Mouse (Mus musculus) forebrain, embryonic 10.5 days (tissue): ENCODE measurements around the gene Art4. TPM values are rescaled to one million over a fixed set of nuclear protein-coding genes. Genes with fewer than 3 reads are reported as not detected.

Source experiments
- DNase-seq: peaks from one replicate; pipeline ENCODE4 v3.0.0-alpha.2; 2017; ENCODE audit warnings: low spot score; ENCODE audit errors: extremely low spot score
- H3K27ac ChIP-seq: fragments of 300-500 bp; sonication (generic); 2 replicates; pipeline ENCODE4 v1.5.1; 2016; ENCODE audit warnings: mild to moderate bottlenecking
- H3K27me3 ChIP-seq: fragments of 300-500 bp; sonication (generic); 2 replicates; pipeline ENCODE4 v1.6.1; 2016; ENCODE audit warnings: mild to moderate bottlenecking; ENCODE audit not compliant: poor library complexity, severe bottlenecking
- H3K36me3 ChIP-seq: fragments of 300-500 bp; sonication (generic); replicated peaks from 2 replicates; pipeline ENCODE4 v1.6.1; 2016; ENCODE audit warnings: mild to moderate bottlenecking, moderate library complexity
- H3K4me1 ChIP-seq: fragments of 300-500 bp; sonication (generic); 2 replicates; pipeline ENCODE4 v1.6.1; 2016
- H3K4me3 ChIP-seq: fragments of 300-500 bp; sonication (generic); 2 replicates; pipeline ENCODE4 v1.5.1; 2016; ENCODE audit warnings: mild to moderate bottlenecking, moderate library complexity
- H3K9me3 ChIP-seq: fragments of 300-500 bp; sonication (generic); 2 replicates; pipeline ENCODE4 v1.6.1; 2016; ENCODE audit warnings: mild to moderate bottlenecking, moderate library complexity
- WGBS: fragments of 180-500 bp; shearing (Covaris S2); methylation state at CpG from one replicate; pipeline ENCODE4 v1.1.7; 2016; 5-methylcytosine and 5-hydroxymethylcytosine counted together
- polyA plus RNA-seq: library from polyadenylated mRNA; unstranded; fragments of >200 nt; fragmentation: Nextera tagmentation; extraction: Ambion mirVana; gene quantifications from 2 replicates; pipeline ENCODE4 v1.2.1, GENCODE M21; 2016

The Art4 gene
- polyA plus RNA-seq, 1 experiment from 2014 or later: 1.5 TPM

GRCm38 (mm10) chr6:136837323-136837722 is 20.2 kb downstream of the Art4 start:
- Histone ChIP-seq H3K36me3 (no peaks in the 10 kb centered on the region), H3K27me3 (no peaks in the 10 kb centered on the region), H3K27ac (no peak overlapping the region), H3K4me3 (no peak overlapping the region), H3K4me1 (no peaks in the 10 kb centered on the region), H3K9me3 (no peaks in the 10 kb centered on the region)
- 87% methylated on average over 3 of the region's 3 CpGs for WGBS
- no peak for DNase-seq

- H3K9me3 ChIP-seq: no peaks in the 10 kb centered on the region
Observed at GRCm38 (mm10) chr6:136835352-136835751, 22.2 kb downstream of the Art4 start, which contains the start of gene Smco3. Gene Smco3 (minus strand): TSS chr6:136835452.

GRCm38 (mm10) chr6:136831712-136832111 is 25.8 kb downstream of the Art4 start:
- no peak for DNase-seq
- Histone ChIP-seq H3K36me3 (no peaks in the 10 kb centered on the region), H3K9me3 (no peaks in the 10 kb centered on the region), H3K27me3 (no peaks in the 10 kb centered on the region), H3K27ac (no peak overlapping the region), H3K4me1 (peaks cover 9% of the 10 kb centered on the region), H3K4me3 (no peak overlapping the region)
- WGBS: 82% methylated on average over 5 of the region's 5 CpGs

More at GRCm38 (mm10) chr6:136835352-136835751, 22.2 kb downstream of the Art4 start, which contains the start of gene Smco3:
- no peak within 1 kb of the TSS for H3K4me3 ChIP-seq
- no peaks in the 10 kb centered on the region for H3K36me3 ChIP-seq
- 74% methylated on average over 4 of the region's 4 CpGs for WGBS
- H3K27me3 ChIP-seq: no peaks in the 10 kb centered on the region
- H3K4me1 ChIP-seq: no peaks in the 10 kb centered on the region
- DNase-seq: no peak
- no peak within 1 kb of the TSS for H3K27ac ChIP-seq

GRCm38 (mm10) chr6:136828681-136829080 is 28.9 kb downstream of the Art4 start:
- WGBS: 34% methylated on average over 4 of the region's 4 CpGs
- Histone ChIP-seq H3K36me3 (peaks cover 21% of the 10 kb centered on the region), H3K27ac (peak overlapping the region; percentile 98), H3K4me3 (peak overlapping the region; percentile 99), H3K9me3 (no peaks in the 10 kb centered on the region), H3K27me3 (no peaks in the 10 kb centered on the region), H3K4me1 (peaks cover 14% of the 10 kb centered on the region)
- DNase-seq: no peak

- under 1% methylated on average over 45 of the region's 45 CpGs for WGBS
- DNase-seq: peak; percentile 95
- H3K4me3 ChIP-seq: peak within 1 kb of the TSS; percentile 99
- H3K4me1 ChIP-seq: peaks cover 14% of the 10 kb centered on the region
- peak within 1 kb of the TSS; percentile 98 for H3K27ac ChIP-seq
- no peaks in the 10 kb centered on the region for H3K27me3 ChIP-seq
- H3K36me3 ChIP-seq: peaks cover 25% of the 10 kb centered on the region
- no peaks in the 10 kb centered on the region for H3K9me3 ChIP-seq
Observed at GRCm38 (mm10) chr6:136827881-136828561, 29.5 kb downstream of the Art4 start, which contains the start of gene Wbp11. Gene Wbp11 (minus strand): TSS chr6:136828233.

GRCm38 (mm10) chr6:136827516-136827880 is 30.0 kb downstream of the Art4 start, which contains the start of gene BC049715:
Gene BC049715 (plus strand): TSS chr6:136827626.
- under 1% methylated on average over 34 of the region's 34 CpGs for WGBS
- H3K4me1 ChIP-seq: peaks cover 14% of the 10 kb centered on the region
- no peaks in the 10 kb centered on the region for H3K9me3 ChIP-seq
- H3K36me3 ChIP-seq: peaks cover 30% of the 10 kb centered on the region
- peak within 1 kb of the TSS; percentile 99 for H3K4me3 ChIP-seq
- H3K27me3 ChIP-seq: no peaks in the 10 kb centered on the region
- H3K27ac ChIP-seq: peak within 1 kb of the TSS; percentile 98
- DNase-seq: no peak

- Histone ChIP-seq H3K4me3 (peak overlapping the region; percentile 99), H3K27me3 (no peaks in the 10 kb centered on the region), H3K36me3 (peaks cover 34% of the 10 kb centered on the region), H3K4me1 (peaks cover 14% of the 10 kb centered on the region), H3K9me3 (no peaks in the 10 kb centered on the region), H3K27ac (peak overlapping the region; percentile 98)
- WGBS: 23% methylated on average over 7 of the region's 7 CpGs
- no peak for DNase-seq
Observed at GRCm38 (mm10) chr6:136827116-136827515, 30.4 kb downstream of the Art4 start.

GRCm38 (mm10) chr6:136824987-136825386 is 32.5 kb downstream of the Art4 start:
- Histone ChIP-seq H3K9me3 (no peaks in the 10 kb centered on the region), H3K4me3 (no peak overlapping the region), H3K36me3 (peaks cover 55% of the 10 kb centered on the region), H3K27me3 (no peaks in the 10 kb centered on the region), H3K27ac (no peak overlapping the region), H3K4me1 (peaks cover 14% of the 10 kb centered on the region)
- 95% methylated on average over 8 of the region's 8 CpGs for WGBS
- no peak for DNase-seq

- Histone ChIP-seq H3K27ac (no peak overlapping the region), H3K4me3 (no peak overlapping the region), H3K9me3 (no peaks in the 10 kb centered on the region), H3K4me1 (no peaks in the 10 kb centered on the region), H3K36me3 (peaks cover 93% of the 10 kb centered on the region), H3K27me3 (no peaks in the 10 kb centered on the region)
- DNase-seq: no peak
- WGBS: 95% methylated on average over 18 of the region's 18 CpGs
Observed at GRCm38 (mm10) chr6:136821086-136821485, 36.4 kb downstream of the Art4 start.

- H3K9me3 ChIP-seq: no peaks in the 10 kb centered on the region
- no peak overlapping the region for H3K27ac ChIP-seq
- no peak overlapping the region for H3K4me3 ChIP-seq
- H3K36me3 ChIP-seq: peaks cover 95% of the 10 kb centered on the region
- no peaks in the 10 kb centered on the region for H3K4me1 ChIP-seq
- no peaks in the 10 kb centered on the region for H3K27me3 ChIP-seq
- whole genome bisulfite sequencing: 97% methylated on average over 21 of the region's 21 CpGs
- no peak for DNase-seq
Observed at GRCm38 (mm10) chr6:136820381-136820780, 37.2 kb downstream of the Art4 start.

GRCm38 (mm10) chr6:136817549-136817948 is 40.0 kb downstream of the Art4 start:
- 95% methylated on average over 3 of the region's 3 CpGs for WGBS
- H3K4me3 ChIP-seq: no peak overlapping the region
- no peaks in the 10 kb centered on the region for H3K9me3 ChIP-seq
- no peak overlapping the region for H3K27ac ChIP-seq
- no peaks in the 10 kb centered on the region for H3K4me1 ChIP-seq
- no peaks in the 10 kb centered on the region for H3K27me3 ChIP-seq
- H3K36me3 ChIP-seq: peaks cover 97% of the 10 kb centered on the region
- no peak for DNase-seq

GRCm38 (mm10) chr6:136816826-136817225 is 40.7 kb downstream of the Art4 start:
- no peaks in the 10 kb centered on the region for H3K9me3 ChIP-seq
- no peaks in the 10 kb centered on the region for H3K4me1 ChIP-seq
- no peak overlapping the region for H3K27ac ChIP-seq
- DNase-seq: no peak
- WGBS: 94% methylated on average over 21 of the region's 21 CpGs
- H3K36me3 ChIP-seq: peaks cover 97% of the 10 kb centered on the region
- H3K4me3 ChIP-seq: no peak overlapping the region
- H3K27me3 ChIP-seq: no peaks in the 10 kb centered on the region

GRCm38 (mm10) chr6:136815381-136815780 is 42.2 kb downstream of the Art4 start:
- DNase-seq: no peak
- Histone ChIP-seq H3K27ac (no peak overlapping the region), H3K27me3 (no peaks in the 10 kb centered on the region), H3K9me3 (no peaks in the 10 kb centered on the region), H3K36me3 (peaks cover 94% of the 10 kb centered on the region), H3K4me1 (no peaks in the 10 kb centered on the region), H3K4me3 (no peak overlapping the region)
- WGBS: 97% methylated on average over 7 of the region's 7 CpGs
